Mouse (Mus musculus): Measurements from ENCODE around the gene Rbbp8nl.

Rbbp8nl gene

DNA sequence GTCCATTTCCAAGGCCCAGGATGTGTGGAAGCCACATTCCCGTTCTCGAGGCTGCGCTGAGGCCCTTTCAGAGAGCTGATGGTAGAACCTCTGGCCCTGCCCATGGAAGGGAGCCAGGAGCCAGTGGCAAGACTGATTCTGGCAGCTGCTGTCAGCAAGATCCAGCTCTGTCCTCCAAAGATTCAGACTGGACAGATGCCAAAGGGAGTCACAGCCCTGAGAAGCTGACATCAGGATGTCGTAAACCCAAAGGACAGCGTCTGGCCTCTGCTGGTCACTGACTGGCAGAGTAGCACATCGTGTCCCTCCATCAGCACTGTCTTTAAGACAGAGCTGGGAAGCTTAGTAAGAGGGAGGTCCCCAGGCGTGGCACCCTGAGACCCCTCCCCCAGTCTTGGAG, 61.1 kb downstream of the Rbbp8nl start:
- DNase-seq (ENCODE audit: low spot score), result no peak

DNA sequence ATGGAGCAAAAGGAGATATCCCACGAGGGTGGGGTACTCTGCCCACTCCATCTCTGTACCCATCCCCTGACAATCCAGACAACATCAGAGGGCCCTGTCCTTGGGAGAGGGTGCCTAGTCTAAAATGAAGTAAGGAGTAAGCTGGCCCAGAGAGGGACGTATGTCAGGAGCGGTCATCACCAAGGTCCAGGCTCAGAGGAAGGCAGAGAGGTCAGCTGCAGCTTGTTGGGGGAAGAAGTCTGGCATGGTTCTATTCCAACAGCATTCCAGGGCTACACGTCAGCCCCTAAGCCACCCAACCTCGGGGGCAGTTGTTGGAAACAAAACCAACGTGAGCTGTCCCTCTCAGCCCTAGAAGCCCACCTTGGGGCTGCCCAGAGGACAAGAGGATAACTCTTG, 61.6 kb downstream of the Rbbp8nl start:
- no peak for DNase-seq (ENCODE audit: low spot score)
